Mouse (Mus musculus): ENCODE measurements around the gene Elmsan1.

DNA sequence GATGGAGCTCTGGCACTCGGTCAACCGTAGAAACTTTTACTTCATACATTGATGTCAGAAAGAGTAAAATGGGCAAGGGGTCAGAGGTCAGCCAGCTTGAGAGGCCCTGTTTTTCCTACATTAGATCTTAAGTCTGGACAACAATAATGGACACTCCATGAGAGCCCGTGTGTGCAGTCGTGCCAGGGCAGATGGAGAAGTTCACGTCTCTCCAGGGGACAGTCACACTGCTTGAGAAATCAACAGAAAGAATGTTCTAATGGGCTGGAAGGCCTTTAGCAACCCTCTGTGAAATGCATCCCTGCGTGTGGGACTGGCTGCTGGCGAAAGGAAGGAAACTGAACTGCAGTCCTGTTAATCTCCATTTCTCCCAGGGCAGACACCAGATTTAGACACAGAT lies 41.7 kb upstream of the Elmsan1 start:
- TF ChIP-seq CTCF (IDR thresholded peaks at IDR 0.05; ENCODE audit: low read depth, low read length) (no peak), GATA1 (IDR thresholded peaks at IDR 0.05; ENCODE audit: borderline replicate concordance, low read length) (no peak)
